Mouse (Mus musculus): ENCODE measurements around the gene Ntn3. TPM values are rescaled to one million over a fixed set of nuclear protein-coding genes. Genes with fewer than 3 reads are reported as not detected.

Ntn3 gene
- polyA plus RNA-seq, 1 experiment from 2014 or later: 1.6 TPM

DNA sequence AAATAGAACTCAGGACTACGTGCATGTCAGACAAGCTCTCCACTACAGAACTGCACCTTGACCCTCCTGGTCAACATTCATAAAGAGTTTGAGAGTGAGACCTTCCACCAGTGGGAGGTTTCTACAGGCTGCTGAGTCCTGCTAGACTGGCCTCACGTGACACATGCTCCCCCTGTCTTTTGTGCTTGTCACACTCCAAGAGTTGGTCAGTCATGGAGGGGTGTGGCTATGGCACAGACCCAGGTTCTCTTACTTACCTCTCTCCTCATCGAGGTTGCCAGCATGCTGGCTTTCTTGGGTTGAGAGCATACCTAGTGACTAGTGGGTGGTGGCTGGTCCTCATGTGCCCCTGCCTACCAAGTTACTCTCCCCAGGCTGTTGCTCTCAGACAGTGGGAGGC lies 54.9 kb downstream of the Ntn3 start:
- H3K4me1 ChIP-seq (ENCODE audit: control insufficient read depth in 2 of 2, insufficient read depth in 2 of 2, low read length in 2 of 2): peaks cover 7 to 10% of the 10 kb centered on the region in 2 experiments; a peak in 3 of 4 replicates
- peaks cover 22% of the 10 kb centered on the region for H3K36me3 ChIP-seq (ENCODE audit: control insufficient read depth, insufficient read depth, low read length)
- WGBS: 50% methylated on average over 3 of the region's 3 CpGs

More for the DNA sequence above, 54.9 kb downstream of the Ntn3 start:
- no peaks in the 10 kb centered on the region for H3K9me3 ChIP-seq (ENCODE audit: control insufficient read depth, low read length)
- H3K27ac ChIP-seq (replicated peaks in 1 of 2; ENCODE audit: control insufficient read depth in 1 of 2, insufficient read depth in 1 of 2, low read depth in 2 of 2, low read length in 2 of 2): no peak overlapping the region
- no peak overlapping the region for H3K9ac ChIP-seq (ENCODE audit: low read length)
- H3K4me2 ChIP-seq (ENCODE audit: low read length): no peak overlapping the region
- ATAC-seq (ENCODE audit: insufficient number of reproducible peaks, insufficient read depth, low FRiP score, low read depth): no peak; the same call in 1 of the 2 replicates
- H3K27me3 ChIP-seq (ENCODE audit: control insufficient read depth, insufficient read depth, low read length): no peaks in the 10 kb centered on the region
- H3K4me3 ChIP-seq (ENCODE audit: control insufficient read depth in 1 of 2, insufficient read depth in 1 of 2, low read depth in 1 of 2, low read length in 2 of 2): no peak overlapping the region

Small RNA genes within 50 kb of the gene (microRNA-seq; reads per million reads assigned to microRNA genes)
- 1.7 reads per million for gene Mir5134
- 0.84 reads per million for gene Mir6965

Other genes with a start within 250 kb of the Ntn3 start
- gene Prss30, start 229.0 kb downstream of the Ntn3 start, polyA plus RNA-seq (2014; fragmentation: Nextera tagmentation; extraction: Ambion mirVana): 0.26 TPM in 1 of 2 replicates, not detected in the other
- not detected in 2 replicates for gene Prss22, start 211.4 kb downstream of the Ntn3 start, polyA plus RNA-seq (2014; fragmentation: Nextera tagmentation; extraction: Ambion mirVana)
- gene Prss27, start 171.4 kb downstream of the Ntn3 start, polyA plus RNA-seq (2014; fragmentation: Nextera tagmentation; extraction: Ambion mirVana): not detected in 2 replicates
- 28.8 and 35.4 TPM in 2 replicates for gene Kctd5, start 136.0 kb downstream of the Ntn3 start, polyA plus RNA-seq (2014; fragmentation: Nextera tagmentation; extraction: Ambion mirVana)
- 44.5 and 45.6 TPM in 2 replicates for gene Pdpk1, start 58.6 kb downstream of the Ntn3 start, polyA plus RNA-seq (2014; fragmentation: Nextera tagmentation; extraction: Ambion mirVana)
- 23.6 and 26.0 TPM in 2 replicates for gene Amdhd2, start 45.8 kb downstream of the Ntn3 start, polyA plus RNA-seq (2014; fragmentation: Nextera tagmentation; extraction: Ambion mirVana)
- gene Atp6v0c, start 39.8 kb downstream of the Ntn3 start, polyA plus RNA-seq (2014; fragmentation: Nextera tagmentation; extraction: Ambion mirVana): 581 and 616 TPM in 2 replicates
- gene Tbc1d24, start 4.0 kb downstream of the Ntn3 start, polyA plus RNA-seq (2014; fragmentation: Nextera tagmentation; extraction: Ambion mirVana): 4.3 and 4.5 TPM in 2 replicates
- gene Tedc2, start 11.3 kb upstream of the Ntn3 start, polyA plus RNA-seq (2014; fragmentation: Nextera tagmentation; extraction: Ambion mirVana): 5.2 and 5.4 TPM in 2 replicates
- 27.8 and 29.1 TPM in 2 replicates for gene Ccnf, start 42.0 kb upstream of the Ntn3 start, polyA plus RNA-seq (2014; fragmentation: Nextera tagmentation; extraction: Ambion mirVana)
- 0.07 TPM in 1 of 2 replicates, not detected in the other for gene Abca17, start 141.5 kb upstream of the Ntn3 start, polyA plus RNA-seq (2014; fragmentation: Nextera tagmentation; extraction: Ambion mirVana)
- 8.5 and 8.6 TPM in 2 replicates for gene Abca3, start 142.4 kb upstream of the Ntn3 start, polyA plus RNA-seq (2014; fragmentation: Nextera tagmentation; extraction: Ambion mirVana)
- gene Rnps1, start 205.0 kb upstream of the Ntn3 start, polyA plus RNA-seq (2014; fragmentation: Nextera tagmentation; extraction: Ambion mirVana): 196 and 203 TPM in 2 replicates
- 283 and 294 TPM in 2 replicates for gene Eci1, start 217.1 kb upstream of the Ntn3 start, polyA plus RNA-seq (2014; fragmentation: Nextera tagmentation; extraction: Ambion mirVana)
- 1.5 and 2.4 TPM in 2 replicates for gene Dnase1l2, start 233.6 kb upstream of the Ntn3 start, polyA plus RNA-seq (2014; fragmentation: Nextera tagmentation; extraction: Ambion mirVana)